Mouse (Mus musculus): ENCODE results near the gene Thrap3. TPM values are rescaled to one million over a fixed set of nuclear protein-coding genes. Genes with fewer than 3 reads are reported as not detected.

The Thrap3 gene
- polyA plus RNA-seq (2015; fragmentation: Nextera tagmentation; extraction: Ambion mirVana): 107 and 120 TPM in 2 replicates

- H3K27ac ChIP-seq (ENCODE audit: low read depth, low read length): peak within 1 kb of the TSS; percentile 93
- H3K9me3 ChIP-seq (ENCODE audit: control insufficient read depth, low read length): no peaks in the 10 kb centered on the region
- no peaks in the 10 kb centered on the region for H3K27me3 ChIP-seq (replicated peaks; ENCODE audit: control insufficient read depth, insufficient read depth, low read length)
- peak within 1 kb of the TSS; percentile 61 for H3K4me3 ChIP-seq (ENCODE audit: low read length)
- under 1% methylated on average over 65 of the region's 75 CpGs for WGBS
- H3K4me2 ChIP-seq (ENCODE audit: low read length): peak within 1 kb of the TSS; percentile 73
- H3K36me3 ChIP-seq (ENCODE audit: control insufficient read depth, insufficient read depth, low read length): no peaks in the 10 kb centered on the region
- peak within 1 kb of the TSS; percentile 80 for H3K9ac ChIP-seq (ENCODE audit: low read depth, low read length)
- peaks cover 27% of the 10 kb centered on the region for H3K4me1 ChIP-seq (ENCODE audit: control insufficient read depth, insufficient read depth, low read depth, low read length)
- ATAC-seq: peak; percentile 99
Measured at GRCm38 (mm10) chr4:126202303-126203181, at the start of gene Thrap3. Thrap3 (minus strand) TSS chr4:126202760.

- H3K27me3 ChIP-seq (replicated peaks; ENCODE audit: control insufficient read depth, insufficient read depth, low read length): no peaks in the 10 kb centered on the region
- ATAC-seq: no peak
- no peak overlapping the region for H3K4me3 ChIP-seq (ENCODE audit: low read length)
- peak overlapping the region; percentile 3; the same call in 1 of the 2 replicates for H3K27ac ChIP-seq (ENCODE audit: low read depth, low read length)
- 67% methylated on average over 11 of the region's 11 CpGs for WGBS
- H3K9ac ChIP-seq (ENCODE audit: low read depth, low read length): 0 out of 2 replicates have a peak overlapping the region, but pooled peaks have one; percentile 23
- no peaks in the 10 kb centered on the region for H3K36me3 ChIP-seq (ENCODE audit: control insufficient read depth, insufficient read depth, low read length)
- H3K4me2 ChIP-seq (ENCODE audit: low read length): 0 out of 2 replicates have a peak overlapping the region, but pooled peaks have one; percentile 17
- H3K9me3 ChIP-seq (ENCODE audit: control insufficient read depth, low read length): no peaks in the 10 kb centered on the region
- peaks cover 48% of the 10 kb centered on the region for H3K4me1 ChIP-seq (ENCODE audit: control insufficient read depth, insufficient read depth, low read depth, low read length)
Measured at GRCm38 (mm10) chr4:126251655-126252254, 49.2 kb upstream of the Thrap3 start.

GRCm38 (mm10) chr4:126250659-126251058 is 48.1 kb upstream of the Thrap3 start:
- H3K9me3 ChIP-seq (ENCODE audit: control insufficient read depth, low read length): no peaks in the 10 kb centered on the region
- 49% methylated on average over 4 of the region's 4 CpGs for WGBS
- peaks cover 48% of the 10 kb centered on the region for H3K4me1 ChIP-seq (ENCODE audit: control insufficient read depth, insufficient read depth, low read depth, low read length)
- H3K4me2 ChIP-seq (ENCODE audit: low read length): no peak overlapping the region
- no peaks in the 10 kb centered on the region for H3K36me3 ChIP-seq (ENCODE audit: control insufficient read depth, insufficient read depth, low read length)
- no peak overlapping the region for H3K4me3 ChIP-seq (ENCODE audit: low read length)
- no peaks in the 10 kb centered on the region for H3K27me3 ChIP-seq (replicated peaks; ENCODE audit: control insufficient read depth, insufficient read depth, low read length)
- H3K27ac ChIP-seq (ENCODE audit: low read depth, low read length): no peak overlapping the region
- H3K9ac ChIP-seq (ENCODE audit: low read depth, low read length): peak overlapping the region; percentile 22; the same call in 1 of the 2 replicates
- no peak for ATAC-seq

DNA sequence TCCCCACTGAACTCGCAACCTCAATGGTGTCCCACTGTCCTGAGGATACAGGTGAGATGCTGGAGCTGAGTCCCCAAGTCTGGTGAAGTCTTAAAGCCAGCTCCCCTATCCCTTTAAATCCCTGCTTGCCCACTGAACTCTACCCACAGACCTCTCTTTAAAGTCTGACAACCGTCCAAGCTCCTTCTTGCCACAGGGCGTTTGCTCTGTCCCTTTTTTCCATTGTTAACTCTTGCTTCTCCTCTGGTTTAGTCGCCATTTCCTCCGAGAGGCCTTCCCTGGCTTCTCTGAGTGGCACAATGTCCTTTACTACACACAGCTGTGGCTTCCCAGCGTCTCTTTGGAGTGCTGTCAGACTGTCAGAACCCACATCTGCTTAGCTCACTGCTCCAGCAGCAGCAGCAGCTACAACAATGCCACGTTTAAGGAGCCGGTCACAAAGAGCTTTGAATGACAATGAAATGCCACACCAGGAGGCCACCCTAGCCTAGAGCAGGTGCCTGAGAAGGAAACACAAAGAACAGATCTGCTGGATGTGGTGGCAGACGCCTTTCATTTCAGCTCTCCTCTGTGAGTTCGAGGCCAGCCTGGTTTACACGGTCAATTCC is 45.8 kb upstream of the Thrap3 start:
- peak overlapping the region; percentile 47 for H3K9ac ChIP-seq (ENCODE audit: low read depth, low read length)
- no peaks in the 10 kb centered on the region for H3K9me3 ChIP-seq (ENCODE audit: control insufficient read depth, low read length)
- H3K27ac ChIP-seq (ENCODE audit: low read depth, low read length): peak overlapping the region; percentile 47; the same call in 1 of the 2 replicates
- no peak overlapping the region for H3K4me3 ChIP-seq (ENCODE audit: low read length)
- no peaks in the 10 kb centered on the region for H3K36me3 ChIP-seq (ENCODE audit: control insufficient read depth, insufficient read depth, low read length)
- peak overlapping the region; percentile 27; the same call in 1 of the 2 replicates for H3K4me2 ChIP-seq (ENCODE audit: low read length)
- peaks cover 34% of the 10 kb centered on the region for H3K4me1 ChIP-seq (ENCODE audit: control insufficient read depth, insufficient read depth, low read depth, low read length)
- H3K27me3 ChIP-seq (replicated peaks; ENCODE audit: control insufficient read depth, insufficient read depth, low read length): no peaks in the 10 kb centered on the region
- ATAC-seq: no peak
- WGBS: 9% methylated on average over 11 of the region's 11 CpGs

DNA sequence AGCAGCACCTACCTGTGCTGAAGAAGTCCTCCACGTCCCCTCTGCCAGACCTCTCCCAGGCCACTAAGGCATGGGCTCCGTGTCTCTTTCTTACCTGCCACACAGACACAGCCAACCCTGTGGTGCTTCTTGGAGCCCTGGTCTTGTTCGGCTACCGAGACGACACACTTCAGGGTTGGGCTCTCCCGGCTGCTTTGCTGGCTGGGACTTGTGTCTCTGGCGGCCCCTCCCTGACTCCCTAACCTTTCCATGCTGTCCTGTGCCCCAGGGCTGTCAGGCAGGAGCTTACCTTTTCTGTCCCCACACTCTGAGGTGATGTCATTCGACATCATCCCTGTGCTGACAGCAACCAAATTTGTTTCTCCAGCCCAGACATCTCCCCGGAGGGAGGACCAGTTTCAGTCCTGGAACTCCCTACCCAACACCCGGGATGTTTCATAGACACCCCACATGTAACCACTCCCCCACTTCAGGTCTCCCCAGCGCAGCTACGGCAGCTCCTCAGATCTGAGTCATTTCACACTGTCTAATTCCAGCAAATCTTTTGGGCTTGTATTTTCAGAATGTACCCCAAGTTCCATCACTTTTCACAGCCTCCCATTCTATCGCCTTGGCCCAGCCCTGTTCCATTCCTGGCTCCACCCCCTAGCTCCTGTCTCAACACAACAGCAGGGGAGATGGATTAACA is 43.8 kb upstream of the Thrap3 start:
- H3K36me3 ChIP-seq (ENCODE audit: control insufficient read depth, insufficient read depth, low read length): peaks cover 7% of the 10 kb centered on the region
- H3K9ac ChIP-seq (ENCODE audit: low read depth, low read length): no peak overlapping the region
- no peak overlapping the region for H3K4me2 ChIP-seq (ENCODE audit: low read length)
- H3K27me3 ChIP-seq (replicated peaks; ENCODE audit: control insufficient read depth, insufficient read depth, low read length): no peaks in the 10 kb centered on the region
- 87% methylated on average over 13 of the region's 13 CpGs for WGBS
- ATAC-seq: no peak
- H3K4me1 ChIP-seq (ENCODE audit: control insufficient read depth, insufficient read depth, low read depth, low read length): peaks cover 16% of the 10 kb centered on the region
- H3K9me3 ChIP-seq (ENCODE audit: control insufficient read depth, low read length): no peaks in the 10 kb centered on the region
- H3K27ac ChIP-seq (ENCODE audit: low read depth, low read length): no peak overlapping the region
- no peak overlapping the region for H3K4me3 ChIP-seq (ENCODE audit: low read length)

DNA sequence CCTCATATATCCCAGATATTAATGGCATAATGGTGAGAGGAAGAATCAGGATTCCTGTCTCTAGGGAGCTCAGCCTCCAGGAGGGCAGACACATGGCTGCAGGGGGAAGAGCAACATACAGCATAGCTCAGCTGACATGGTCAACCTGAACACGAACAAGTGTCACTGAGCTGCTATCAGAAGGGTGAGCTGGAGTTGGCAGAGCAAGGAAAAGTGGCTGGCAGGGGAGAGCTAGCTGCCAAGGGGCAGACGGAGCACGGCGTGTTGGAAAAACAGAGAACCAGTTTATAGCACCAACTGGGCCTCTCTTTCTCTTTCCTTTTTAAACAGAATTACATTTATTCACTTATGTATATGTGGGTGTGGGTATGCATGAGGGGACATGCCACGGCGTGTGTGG is 40.0 kb upstream of the Thrap3 start:
- no peak overlapping the region for H3K9ac ChIP-seq (ENCODE audit: low read depth, low read length)
- H3K36me3 ChIP-seq (ENCODE audit: control insufficient read depth, insufficient read depth, low read length): peaks cover 20% of the 10 kb centered on the region
- no peak overlapping the region for H3K27ac ChIP-seq (ENCODE audit: low read depth, low read length)
- WGBS: 84% methylated on average over 6 of the region's 6 CpGs
- no peak overlapping the region for H3K4me3 ChIP-seq (ENCODE audit: low read length)
- no peaks in the 10 kb centered on the region for H3K27me3 ChIP-seq (replicated peaks; ENCODE audit: control insufficient read depth, insufficient read depth, low read length)
- no peak for ATAC-seq
- H3K4me2 ChIP-seq (ENCODE audit: low read length): no peak overlapping the region
- H3K4me1 ChIP-seq (ENCODE audit: control insufficient read depth, insufficient read depth, low read depth, low read length): no peaks in the 10 kb centered on the region
- no peaks in the 10 kb centered on the region for H3K9me3 ChIP-seq (ENCODE audit: control insufficient read depth, low read length)

DNA sequence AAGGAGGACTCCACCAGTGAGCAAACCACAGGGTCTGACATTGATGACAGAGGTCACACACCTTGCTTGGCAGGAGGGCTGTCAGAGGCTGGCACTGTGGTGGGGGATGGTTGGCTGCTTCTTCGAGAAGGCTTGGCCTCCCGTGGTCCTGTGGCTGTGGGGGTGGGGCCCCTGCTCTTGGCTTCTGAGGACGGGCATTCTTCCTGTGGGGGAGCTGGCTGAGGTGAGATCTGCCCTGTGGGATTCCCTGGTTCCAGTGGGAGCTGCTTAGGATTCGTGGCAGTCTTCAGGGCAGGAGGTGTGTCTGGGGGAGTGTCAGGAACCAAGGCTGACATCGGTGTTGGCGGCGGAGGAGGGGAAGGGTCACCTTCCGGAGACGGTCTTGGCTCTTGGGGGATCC is 39.4 kb upstream of the Thrap3 start:
- 60% methylated on average over 9 of the region's 9 CpGs for WGBS
- no peak; the same call in 1 of the 2 replicates for ATAC-seq
- no peak overlapping the region for H3K27ac ChIP-seq (ENCODE audit: low read depth, low read length)

DNA sequence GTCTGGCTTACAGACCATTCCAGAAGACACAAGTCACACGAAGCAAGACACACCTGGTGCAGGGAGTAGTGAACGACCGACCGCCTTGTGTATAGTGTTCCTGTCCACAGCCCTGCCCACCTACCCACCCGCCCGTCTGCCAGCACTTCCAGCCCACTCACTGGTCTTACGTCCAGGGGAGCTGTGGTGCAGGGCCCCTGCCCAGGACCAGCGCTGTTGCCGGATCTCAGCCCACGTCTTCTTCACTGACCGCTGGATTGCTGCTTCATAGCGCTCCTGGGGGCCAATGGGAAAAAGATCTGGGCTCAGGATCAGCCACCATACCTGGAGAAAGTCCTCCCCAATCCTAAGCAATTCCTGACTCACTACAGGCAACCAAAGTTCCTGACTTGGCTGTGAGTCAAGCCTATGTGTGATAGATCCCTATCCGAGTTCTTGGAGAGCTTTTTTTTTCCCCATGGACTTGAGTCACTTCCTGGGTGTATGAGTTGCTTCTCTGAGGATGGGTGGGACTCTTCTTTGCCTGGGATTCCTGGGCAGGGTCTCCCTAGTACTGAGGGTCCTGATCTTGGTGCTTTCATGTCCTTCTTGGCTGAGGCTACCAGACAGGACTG is 37.4 kb upstream of the Thrap3 start:
- 87% methylated on average over 13 of the region's 13 CpGs for WGBS
- H3K27me3 ChIP-seq (replicated peaks; ENCODE audit: control insufficient read depth, insufficient read depth, low read length): no peaks in the 10 kb centered on the region
- no peak overlapping the region for H3K9ac ChIP-seq (ENCODE audit: low read depth, low read length)
- H3K27ac ChIP-seq (ENCODE audit: low read depth, low read length): no peak overlapping the region
- peaks cover 35% of the 10 kb centered on the region for H3K36me3 ChIP-seq (ENCODE audit: control insufficient read depth, insufficient read depth, low read length)
- H3K4me2 ChIP-seq (ENCODE audit: low read length): no peak overlapping the region
- H3K4me3 ChIP-seq (ENCODE audit: low read length): no peak overlapping the region
- no peaks in the 10 kb centered on the region for H3K4me1 ChIP-seq (ENCODE audit: control insufficient read depth, insufficient read depth, low read depth, low read length)
- no peaks in the 10 kb centered on the region for H3K9me3 ChIP-seq (ENCODE audit: control insufficient read depth, low read length)
- ATAC-seq: no peak

More for the DNA sequence above, 39.4 kb upstream of the Thrap3 start:
- Histone ChIP-seq H3K4me1 (ENCODE audit: control insufficient read depth, insufficient read depth, low read depth, low read length) (no peaks in the 10 kb centered on the region), H3K27me3 (replicated peaks; ENCODE audit: control insufficient read depth, insufficient read depth, low read length) (no peaks in the 10 kb centered on the region), H3K9me3 (ENCODE audit: control insufficient read depth, low read length) (no peaks in the 10 kb centered on the region), H3K4me3 (ENCODE audit: low read length) (no peak overlapping the region), H3K4me2 (ENCODE audit: low read length) (no peak overlapping the region), H3K36me3 (ENCODE audit: control insufficient read depth, insufficient read depth, low read length) (peaks cover 23% of the 10 kb centered on the region), H3K9ac (ENCODE audit: low read depth, low read length) (no peak overlapping the region)

Data from hindbrain, embryonic 16.5 days (tissue).